ENCODE assay signal across 11 mouse cellular contexts in the genomic region with DNA sequence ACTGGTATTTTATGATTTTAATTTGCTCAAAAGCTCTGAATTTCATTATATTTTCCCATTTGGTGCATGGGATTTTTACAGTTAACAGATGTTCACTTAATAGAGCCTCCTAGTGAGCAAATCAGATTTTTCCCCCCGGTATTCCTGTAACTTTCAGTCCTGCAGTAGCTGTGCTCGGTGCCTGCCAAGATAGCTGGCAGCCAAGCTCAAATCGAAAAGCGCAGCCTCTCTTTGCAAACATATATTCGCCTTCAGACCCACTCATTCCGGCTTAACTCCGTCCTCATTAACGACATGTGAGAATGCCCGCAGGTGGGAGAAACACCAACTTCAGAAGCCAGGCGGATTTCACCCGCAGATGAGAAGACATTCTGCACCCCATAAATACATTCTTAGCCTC.
DNase-seq lines count a peak whose midpoint lies in the region; ATAC-seq lines count a peak whose summit lies in the region.
"Had no signal": no experiment of that assay in that cellular context is flagged by ENCODE, and none has a peak within 500 bp of the region (broad histone marks: within the 10 kb centered on the region; RNA-seq: fewer than 3 reads in every experiment).

No protein-coding gene starts in this region.

- H3K9ac ChIP-seq in neural tube, embryonic 12.5 days = no peak overlapping the region
- H3K9ac ChIP-seq in neural tube, embryonic 15.5 days (replicated peaks) = no peak overlapping the region

- intact Hi-C loops in left cerebral cortex, postnatal 4 days (cut with DNase I) = no loop called here

- DNase-seq in cerebellum, postnatal 14 days = peak; percentile 2 to 13
- no peak for DNase-seq in cerebellum, adult 18-20 months
- no peak for DNase-seq in neural tube, embryonic 10.5 days (ENCODE audit: extremely low spot score, low spot score)
- peak; percentile 8 for DNase-seq in left cerebral cortex, postnatal 4 days
- DNase-seq in adipocyte (ENCODE audit: low spot score) = no peak
- DNase-seq in adrenal gland, adult 18-20 months (ENCODE audit: low spot score in 2 of 2) = no peak
- DNase-seq: adrenal gland, postnatal 25 days; lung, postnatal 4 days had no signal

- 69% methylated on average over 11 of the region's 11 CpGs for WGBS in neural tube, embryonic 12.5 days
- 38% methylated on average over 11 of the region's 11 CpGs for WGBS in neural tube, embryonic 15.5 days

- no peak for ATAC-seq in neural tube, embryonic 12.5 days (ENCODE audit: low FRiP score, low read depth)
- peak; percentile 63 for ATAC-seq in neural tube, embryonic 15.5 days (ENCODE audit: low FRiP score)
- ATAC-seq: intestine, embryonic 16.5 days had no signal

- H3K4me3 ChIP-seq in neural tube, embryonic 12.5 days = no peak overlapping the region
- H3K4me3 ChIP-seq in neural tube, embryonic 15.5 days (replicated peaks) = 0 out of 2 replicates have a peak overlapping the region, but pooled peaks have one; percentile 8

- peak overlapping the region; percentile 32; the same call in 1 of the 2 replicates for H3K4me2 ChIP-seq in neural tube, embryonic 12.5 days (replicated peaks)
- peak overlapping the region; percentile 45 for H3K4me2 ChIP-seq in neural tube, embryonic 15.5 days

- H3K4me1 ChIP-seq in neural tube, embryonic 12.5 days = peaks cover 7% of the 10 kb centered on the region
- H3K4me1 ChIP-seq in neural tube, embryonic 15.5 days = peaks cover 23% of the 10 kb centered on the region

- no peaks in the 10 kb centered on the region for H3K36me3 ChIP-seq in neural tube, embryonic 12.5 days
- H3K36me3 ChIP-seq in neural tube, embryonic 15.5 days = no peaks in the 10 kb centered on the region

- H3K27me3 ChIP-seq in neural tube, embryonic 12.5 days (replicated peaks) = no peaks in the 10 kb centered on the region
- no peaks in the 10 kb centered on the region for H3K27me3 ChIP-seq in neural tube, embryonic 15.5 days (replicated peaks)

- no peak overlapping the region for H3K27ac ChIP-seq in neural tube, embryonic 12.5 days
- H3K27ac ChIP-seq in neural tube, embryonic 15.5 days (replicated peaks) = peak overlapping the region; percentile 74

- H3K9me3 ChIP-seq in neural tube, embryonic 12.5 days = no peaks in the 10 kb centered on the region
- no peaks in the 10 kb centered on the region for H3K9me3 ChIP-seq in neural tube, embryonic 15.5 days (replicated peaks)

Comparison
In these comparisons a context has a peak if more than half of its experiments do, and no peak if none do; other contexts are left out.
1. DNase-seq: peak in cerebellum, postnatal 14 days (2 of 2) and left cerebral cortex, postnatal 4 days (single experiment); none in cerebellum, adult 18-20 months (0 of 2), neural tube, embryonic 10.5 days (single experiment), adipocyte (single experiment) and adrenal gland, adult 18-20 months (0 of 2).